Mouse (Mus musculus) lung, embryonic 14.5 days (tissue): ENCODE data around the gene Tmem131. TPM values are rescaled to one million over a fixed set of nuclear protein-coding genes. Genes with fewer than 3 reads are reported as not detected.

Experiments used
- ATAC-seq: fragments of 200-750 bp; cut with Nextera tagmentation; 2 replicates; pipeline ENCODE4 v1.8.0; 2017; ENCODE audit warnings: mild to moderate bottlenecking, moderate TSS enrichment, moderate library complexity; ENCODE audit not compliant: insufficient read depth
- DNase-seq: peaks from one replicate; pipeline ENCODE4 v3.0.0-alpha.2; 2015
- H3K27ac ChIP-seq: fragments of 300-500 bp; sonication (generic); 2 replicates; pipeline ENCODE4 v1.5.1; 2014; ENCODE audit warnings: low read depth, mild to moderate bottlenecking, moderate library complexity
- H3K27me3 ChIP-seq: fragments of 300-500 bp; sonication (generic); 2 replicates; pipeline ENCODE4 v1.6.1; 2014; ENCODE audit warnings: low read length, control low read depth; ENCODE audit not compliant: insufficient read depth
- H3K36me3 ChIP-seq: fragments of 300-500 bp; sonication (generic); 2 replicates; pipeline ENCODE4 v1.6.1; 2014; ENCODE audit warnings: control low read depth; ENCODE audit not compliant: insufficient read depth
- H3K4me1 ChIP-seq: fragments of 300-500 bp; sonication (generic); 2 replicates; pipeline ENCODE4 v1.6.1; 2014; ENCODE audit warnings: antibody characterized with exemption, control low read depth; ENCODE audit not compliant: insufficient read depth
- H3K4me2 ChIP-seq: fragments of 300-500 bp; sonication (generic); 2 replicates; pipeline ENCODE4 v1.6.1; 2014; ENCODE audit warnings: mild to moderate bottlenecking
- H3K4me3 ChIP-seq: fragments of 300-500 bp; sonication (generic); 2 replicates; pipeline ENCODE4 v1.5.1; 2014; ENCODE audit warnings: low read depth, low read length
- H3K9ac ChIP-seq: fragments of 300-500 bp; sonication (generic); 2 replicates; pipeline ENCODE4 v1.6.1; 2014
- H3K9me3 ChIP-seq: fragments of 300-500 bp; sonication (generic); 2 replicates; pipeline ENCODE4 v1.6.1; 2016; ENCODE audit warnings: low read depth, low read length, control low read depth
- CTCF ChIP-seq: IDR thresholded peaks from 2 replicates; pipeline ENCODE4 v1.5.1; 2016; ENCODE audit warnings: antibody characterized with exemption, low read depth
- WGBS: fragments of 180-500 bp; shearing (Covaris S2); extraction: QIAGEN DNeasy Blood & Tissue Kit; methylation state at CpG from one replicate; pipeline ENCODE4 v1.1.7; 2014; 5-methylcytosine and 5-hydroxymethylcytosine counted together
- polyA plus RNA-seq: library from polyadenylated mRNA; unstranded; fragments of >200 nt; fragmentation: Nextera tagmentation; extraction: Ambion mirVana; gene quantifications from 2 replicates; pipeline ENCODE4 v1.2.1, GENCODE M21; 2014

Gene Tmem131
- polyA plus RNA-seq, 1 experiment from 2014 or later: 18.4 TPM

DNA sequence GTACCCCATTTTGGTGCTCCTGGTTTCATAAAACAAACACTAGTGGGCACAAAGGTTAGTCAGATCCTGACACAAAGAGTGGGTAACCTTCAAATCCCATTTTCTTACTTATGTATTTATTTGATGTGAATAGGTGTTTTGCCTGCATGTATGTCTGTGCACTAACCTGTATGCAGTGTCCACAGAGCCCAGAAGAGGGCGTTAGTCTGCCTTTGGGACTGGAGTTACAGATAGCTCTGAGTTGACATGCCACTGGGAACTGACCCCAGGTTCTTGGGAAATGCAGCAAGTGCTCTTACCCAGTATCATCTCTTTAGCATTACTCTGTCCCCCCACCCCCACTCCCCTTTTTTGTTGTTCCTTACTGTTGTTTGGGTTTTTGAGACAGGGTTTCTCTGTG lies 95.4 kb downstream of the Tmem131 start:
- Histone ChIP-seq H3K27me3 (no peaks in the 10 kb centered on the region), H3K4me1 (peaks cover 4% of the 10 kb centered on the region; the same call in 1 of the 2 replicates), H3K4me3 (no peak overlapping the region), H3K4me2 (no peak overlapping the region), H3K27ac (no peak overlapping the region), H3K9ac (no peak overlapping the region), H3K36me3 (no peaks in the 10 kb centered on the region; the same call in 1 of the 2 replicates), H3K9me3 (no peaks in the 10 kb centered on the region)
- ATAC-seq (no peak), DNase-seq (no peak)
- 83% methylated on average over 1 of the region's 1 CpGs for WGBS
- TF ChIP-seq CTCF: no peak

- Histone ChIP-seq H3K4me3 (no peak overlapping the region), H3K27me3 (no peaks in the 10 kb centered on the region), H3K36me3 (no peaks in the 10 kb centered on the region; the same call in 1 of the 2 replicates), H3K27ac (no peak overlapping the region), H3K4me2 (no peak overlapping the region), H3K9me3 (no peaks in the 10 kb centered on the region), H3K4me1 (peaks cover 4% of the 10 kb centered on the region; the same call in 1 of the 2 replicates), H3K9ac (no peak overlapping the region)
- DNase-seq (no peak), ATAC-seq (no peak)
- TF ChIP-seq CTCF: no peak
- 78% methylated on average over 8 of the region's 8 CpGs for WGBS
These were observed 96.2 kb downstream of the Tmem131 start for GRCm38 (mm10) chr1:36847276-36847675.

DNA sequence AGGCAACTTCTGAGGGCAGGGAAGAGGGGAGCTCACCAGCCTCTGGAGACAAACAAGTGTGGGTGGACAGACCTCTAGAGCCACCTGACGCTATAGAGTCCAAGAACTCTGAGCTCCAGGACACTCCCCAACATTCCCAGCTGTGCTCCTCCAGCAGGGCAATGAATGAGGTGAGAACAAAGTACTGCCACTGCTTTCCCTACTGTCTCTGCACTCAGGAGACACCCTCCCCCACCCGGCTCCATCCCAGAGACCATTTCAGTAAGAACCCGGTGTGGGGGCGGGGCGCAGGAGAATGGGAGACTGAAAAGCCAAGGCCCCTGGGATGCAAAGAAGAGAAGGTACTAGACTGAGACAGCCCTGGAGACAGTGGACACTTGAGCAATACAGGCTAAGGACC lies 98.4 kb downstream of the Tmem131 start:
- Histone ChIP-seq H3K9me3 (no peaks in the 10 kb centered on the region), H3K36me3 (peaks cover 5% of the 10 kb centered on the region; the same call in 1 of the 2 replicates), H3K27me3 (no peaks in the 10 kb centered on the region), H3K4me1 (peaks cover 4% of the 10 kb centered on the region; the same call in 1 of the 2 replicates), H3K4me2 (no peak overlapping the region), H3K27ac (no peak overlapping the region), H3K4me3 (no peak overlapping the region), H3K9ac (no peak overlapping the region)
- DNase-seq (peak; percentile 35), ATAC-seq (0 out of 2 replicates have a peak, but pooled peaks have one; percentile 35)
- 24% methylated on average over 5 of the region's 5 CpGs for WGBS
- TF ChIP-seq CTCF: no peak

- Histone ChIP-seq H3K4me1 (peaks cover 4% of the 10 kb centered on the region; the same call in 1 of the 2 replicates), H3K9ac (no peak overlapping the region), H3K4me3 (no peak overlapping the region), H3K27ac (no peak overlapping the region), H3K4me2 (no peak overlapping the region), H3K9me3 (no peaks in the 10 kb centered on the region), H3K27me3 (no peaks in the 10 kb centered on the region), H3K36me3 (peaks cover 18% of the 10 kb centered on the region; the same call in 1 of the 2 replicates)
- DNase-seq (no peak), ATAC-seq (no peak)
- 56% methylated on average over 1 of the region's 1 CpGs for WGBS
- no peak for TF ChIP-seq CTCF
These were observed 101.7 kb downstream of the Tmem131 start for GRCm38 (mm10) chr1:36841806-36842205.

DNA sequence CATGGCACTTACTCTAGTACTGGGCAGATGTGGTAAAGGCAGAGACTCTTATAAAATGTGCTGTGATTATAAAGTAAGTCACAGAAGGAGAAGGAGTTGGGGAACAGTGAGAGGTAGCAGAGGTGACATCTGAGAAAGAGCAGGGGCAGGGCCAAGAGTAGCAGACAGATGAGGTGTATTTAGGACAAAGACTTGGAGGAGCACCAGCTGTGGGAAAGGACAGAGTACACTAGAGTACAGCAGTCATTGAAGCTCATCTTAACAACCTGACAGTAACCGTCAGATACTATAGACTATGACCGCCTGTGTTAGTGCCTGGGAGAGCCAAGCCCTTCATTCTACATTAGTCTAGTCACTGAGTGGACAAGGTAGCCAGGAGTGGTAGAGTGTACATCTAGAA lies 102.5 kb downstream of the Tmem131 start:
- peaks cover 4% of the 10 kb centered on the region; the same call in 1 of the 2 replicates for H3K4me1 ChIP-seq
- H3K4me2 ChIP-seq: no peak overlapping the region
- peaks cover 26% of the 10 kb centered on the region; the same call in 1 of the 2 replicates for H3K36me3 ChIP-seq
- no peak overlapping the region for H3K27ac ChIP-seq
- H3K9me3 ChIP-seq: no peaks in the 10 kb centered on the region
- 97% methylated on average over 2 of the region's 2 CpGs for WGBS
- ATAC-seq (no peak), DNase-seq (no peak)
- H3K4me3 ChIP-seq: no peak overlapping the region
- no peak overlapping the region for H3K9ac ChIP-seq
- no peak for TF ChIP-seq CTCF
- H3K27me3 ChIP-seq: no peaks in the 10 kb centered on the region

DNA sequence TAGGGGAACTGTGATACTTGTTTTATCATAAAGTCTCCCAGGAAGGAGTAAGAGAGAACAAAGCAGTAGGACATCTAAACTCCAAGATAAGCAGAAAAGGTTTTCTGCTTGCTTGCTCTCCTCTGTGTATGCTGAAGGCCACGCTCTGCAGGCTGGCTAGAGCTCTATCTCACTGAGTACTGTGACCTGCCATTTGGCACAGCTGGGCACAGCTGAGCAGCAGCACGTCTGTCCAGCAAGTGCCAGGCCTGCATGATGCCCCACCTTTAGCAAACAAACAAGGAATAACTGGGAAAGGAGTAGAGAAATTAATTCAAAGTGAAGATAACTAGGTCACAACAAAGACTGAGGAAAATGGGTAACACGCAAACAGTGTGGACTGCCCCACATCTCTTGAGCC lies 103.6 kb downstream of the Tmem131 start:
- H3K4me1 ChIP-seq: no peaks in the 10 kb centered on the region
- H3K9ac ChIP-seq: no peak overlapping the region
- H3K27me3 ChIP-seq: no peaks in the 10 kb centered on the region
- no peaks in the 10 kb centered on the region for H3K9me3 ChIP-seq
- H3K27ac ChIP-seq: no peak overlapping the region
- ATAC-seq (no peak), DNase-seq (no peak)
- WGBS: 81% methylated on average over 3 of the region's 3 CpGs
- peaks cover 28% of the 10 kb centered on the region; the same call in 1 of the 2 replicates for H3K36me3 ChIP-seq
- H3K4me2 ChIP-seq: no peak overlapping the region
- no peak overlapping the region for H3K4me3 ChIP-seq
- TF ChIP-seq CTCF: no peak

- Histone ChIP-seq H3K4me3 (no peak overlapping the region), H3K9ac (no peak overlapping the region), H3K4me2 (no peak overlapping the region), H3K36me3 (peaks cover 53% of the 10 kb centered on the region), H3K27me3 (no peaks in the 10 kb centered on the region), H3K27ac (no peak overlapping the region), H3K9me3 (no peaks in the 10 kb centered on the region), H3K4me1 (no peaks in the 10 kb centered on the region)
- no peak for TF ChIP-seq CTCF
- ATAC-seq (no peak), DNase-seq (no peak)
- WGBS: 83% methylated on average over 12 of the region's 12 CpGs
These were observed 107.1 kb downstream of the Tmem131 start for GRCm38 (mm10) chr1:36836274-36836954.
